Mouse (Mus musculus) stomach, embryonic 16.5 days (tissue): ENCODE measurements at regions not wholly inside any gene's neighbourhood (a gene's known extent, or its start where the extent isn't known, plus 50 kb on each side); places are given as distances from the start of the nearest gene placed in this dataset.
"Not testable (repeated sequence)": the region's sequence is repeated elsewhere in the genome, so short reads cannot be mapped to it uniquely, and the experiment has no call there.

Experiments used
- ATAC-seq: fragments of 200-750 bp; cut with Nextera tagmentation; 2 replicates; pipeline ENCODE4 v1.8.0; 2017; ENCODE audit warnings: moderate number of reproducible peaks, moderate TSS enrichment; ENCODE audit not compliant: insufficient read depth, low FRiP score
- H3K27ac ChIP-seq: fragments of 300-500 bp; sonication (generic); 2 replicates; pipeline ENCODE4 v1.5.1; 2014; ENCODE audit warnings: low read length
- H3K27me3 ChIP-seq: fragments of 300-500 bp; sonication (generic); 2 replicates; pipeline ENCODE4 v1.6.1; 2014; ENCODE audit warnings: low read length, control low read depth, mixed read lengths; ENCODE audit not compliant: control insufficient read depth, insufficient read depth
- H3K36me3 ChIP-seq: fragments of 300-500 bp; sonication (generic); 2 replicates; pipeline ENCODE4 v1.6.1; 2014; ENCODE audit warnings: low read length; ENCODE audit not compliant: control insufficient read depth, insufficient read depth
- H3K4me1 ChIP-seq: fragments of 300-500 bp; sonication (generic); 2 replicates; pipeline ENCODE4 v1.6.1; 2014; ENCODE audit warnings: low read length, control low read depth, mixed read lengths; ENCODE audit not compliant: control insufficient read depth, insufficient read depth
- H3K4me2 ChIP-seq: fragments of 300-500 bp; sonication (generic); 2 replicates; pipeline ENCODE4 v1.6.1; 2014; ENCODE audit warnings: low read depth, low read length, mixed read lengths
- H3K4me3 ChIP-seq: fragments of 300-500 bp; sonication (generic); replicated peaks from 2 replicates; pipeline ENCODE4 v1.5.1; 2014; ENCODE audit warnings: mild to moderate bottlenecking, low read length
- H3K9ac ChIP-seq: fragments of 300-500 bp; sonication (generic); 2 replicates; pipeline ENCODE4 v1.6.1; 2014; ENCODE audit warnings: low read length
- H3K9me3 ChIP-seq: fragments of 300-500 bp; sonication (generic); replicated peaks from 2 replicates; pipeline ENCODE4 v1.6.1; 2016; ENCODE audit warnings: low read length, control low read depth; ENCODE audit not compliant: control insufficient read depth
- WGBS: fragments of 180-500 bp; shearing (Covaris S2); extraction: QIAGEN DNeasy Blood & Tissue Kit; methylation state at CpG from one replicate; pipeline ENCODE4 v1.1.7; 2014; 5-methylcytosine and 5-hydroxymethylcytosine counted together

DNA sequence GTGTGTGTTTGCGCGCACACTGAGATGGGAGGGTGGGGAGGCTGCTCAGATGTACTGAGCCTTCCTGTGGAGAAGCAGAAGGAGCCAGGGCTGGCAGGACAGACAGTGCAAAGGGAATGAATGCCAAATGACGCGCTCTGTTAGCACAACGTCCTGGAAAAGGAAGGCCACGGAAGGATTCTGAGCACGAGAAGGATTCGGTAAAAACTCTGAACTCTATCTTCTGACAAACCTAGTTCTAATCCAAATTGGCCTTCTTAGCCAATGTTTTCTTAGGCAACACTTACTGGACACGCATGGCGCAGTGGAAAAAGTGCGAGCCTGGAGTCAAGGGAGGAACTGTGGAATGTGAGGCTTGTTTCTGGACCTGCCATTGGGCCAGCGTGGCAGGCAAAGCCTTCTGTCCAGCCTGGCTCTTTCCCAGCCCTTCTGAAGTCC, 503.0 kb downstream of the Gja1 start:
- no peak for ATAC-seq
- Histone ChIP-seq H3K4me2 (no peak overlapping the region), H3K4me1 (no peaks in the 10 kb centered on the region), H3K4me3 (no peak overlapping the region), H3K9me3 (no peaks in the 10 kb centered on the region), H3K9ac (no peak overlapping the region), H3K27me3 (no peaks in the 10 kb centered on the region), H3K27ac (no peak overlapping the region), H3K36me3 (no peaks in the 10 kb centered on the region)
- WGBS: 87% methylated on average over 12 of the region's 12 CpGs

- 58% methylated on average over 4 of the region's 4 CpGs for WGBS
- no peak overlapping the region for H3K27ac ChIP-seq
Observed at GRCm38 (mm10) chr10:56884456-56885410, 507.6 kb downstream of the Gja1 start.

DNA sequence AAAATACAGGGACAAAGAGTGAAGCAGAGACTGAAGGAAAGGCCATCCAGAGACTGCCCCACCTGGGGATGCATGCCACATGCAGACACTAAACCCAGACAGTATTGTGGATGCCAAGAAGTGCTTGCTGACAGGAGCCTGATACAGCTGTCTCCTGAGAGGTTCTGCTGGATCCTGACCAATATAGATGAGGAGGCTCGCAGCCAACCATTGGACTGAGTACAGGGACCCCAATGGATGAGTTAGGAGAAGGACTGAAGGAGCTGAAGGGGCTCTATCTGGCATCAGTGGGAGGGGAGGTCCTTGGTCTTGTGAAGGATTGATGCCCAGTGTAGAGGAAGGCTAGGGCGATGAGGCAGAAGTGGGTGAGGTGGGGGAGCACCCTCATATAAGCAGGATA, 514.4 kb downstream of the Gja1 start:
- 95% methylated on average over 2 of the region's 2 CpGs for WGBS
- not testable (repeated sequence) for H3K9me3 ChIP-seq, ATAC-seq, H3K4me1 ChIP-seq, H3K4me2 ChIP-seq, H3K9ac ChIP-seq, H3K27me3 ChIP-seq, H3K36me3 ChIP-seq, H3K4me3 ChIP-seq, H3K27ac ChIP-seq

More at GRCm38 (mm10) chr10:56884456-56885410, 507.6 kb downstream of the Gja1 start:
- H3K4me1 ChIP-seq: no peaks in the 10 kb centered on the region
- no peaks in the 10 kb centered on the region for H3K27me3 ChIP-seq
- H3K9me3 ChIP-seq: no peaks in the 10 kb centered on the region
- no peak overlapping the region for H3K9ac ChIP-seq
- H3K4me2 ChIP-seq: no peak overlapping the region
- H3K4me3 ChIP-seq: no peak overlapping the region
- H3K36me3 ChIP-seq: no peaks in the 10 kb centered on the region
- ATAC-seq: no peak

- WGBS: 76% methylated on average over 10 of the region's 10 CpGs
- H3K36me3 ChIP-seq: no peaks in the 10 kb centered on the region
- H3K4me2 ChIP-seq: no peak overlapping the region
- H3K27ac ChIP-seq: no peak overlapping the region
- no peaks in the 10 kb centered on the region for H3K27me3 ChIP-seq
- no peak overlapping the region for H3K9ac ChIP-seq
- H3K4me3 ChIP-seq: no peak overlapping the region
- H3K4me1 ChIP-seq: no peaks in the 10 kb centered on the region
- no peak for ATAC-seq
- no peaks in the 10 kb centered on the region for H3K9me3 ChIP-seq
Observed at GRCm38 (mm10) chr10:56892666-56893209, 515.6 kb downstream of the Gja1 start.

DNA sequence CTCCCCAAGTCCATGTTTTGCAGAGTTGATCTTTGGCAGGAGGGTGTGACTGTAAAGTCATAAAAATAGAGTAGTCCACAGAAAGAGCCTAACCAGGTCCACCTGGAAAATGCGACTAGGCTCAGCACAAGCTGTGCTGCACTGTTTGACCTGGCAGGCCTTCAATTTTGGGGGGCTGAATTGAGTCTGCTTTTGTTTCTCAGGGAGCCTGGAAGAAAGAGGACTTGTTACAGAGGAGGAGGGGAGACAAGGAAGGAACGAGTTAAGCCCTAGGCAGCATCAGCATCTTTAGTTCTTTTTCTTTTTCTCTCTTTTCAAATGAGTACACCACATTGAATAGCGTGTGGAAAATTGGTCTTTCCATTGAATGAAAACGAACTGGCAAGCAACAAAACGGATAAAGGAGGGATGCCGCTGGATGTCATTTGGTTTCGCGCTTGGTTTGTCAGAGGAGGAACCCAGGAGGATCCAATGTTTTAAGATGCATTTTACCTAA, 516.1 kb downstream of the Gja1 start:
- Histone ChIP-seq H3K27ac (no peak overlapping the region), H3K9me3 (no peaks in the 10 kb centered on the region), H3K27me3 (no peaks in the 10 kb centered on the region), H3K4me2 (no peak overlapping the region), H3K4me1 (no peaks in the 10 kb centered on the region), H3K36me3 (no peaks in the 10 kb centered on the region), H3K4me3 (no peak overlapping the region), H3K9ac (no peak overlapping the region)
- 76% methylated on average over 8 of the region's 8 CpGs for WGBS
- ATAC-seq: no peak

GRCm38 (mm10) chr10:56899640-56900274, 522.6 kb downstream of the Gja1 start:
- ATAC-seq: no peak

DNA sequence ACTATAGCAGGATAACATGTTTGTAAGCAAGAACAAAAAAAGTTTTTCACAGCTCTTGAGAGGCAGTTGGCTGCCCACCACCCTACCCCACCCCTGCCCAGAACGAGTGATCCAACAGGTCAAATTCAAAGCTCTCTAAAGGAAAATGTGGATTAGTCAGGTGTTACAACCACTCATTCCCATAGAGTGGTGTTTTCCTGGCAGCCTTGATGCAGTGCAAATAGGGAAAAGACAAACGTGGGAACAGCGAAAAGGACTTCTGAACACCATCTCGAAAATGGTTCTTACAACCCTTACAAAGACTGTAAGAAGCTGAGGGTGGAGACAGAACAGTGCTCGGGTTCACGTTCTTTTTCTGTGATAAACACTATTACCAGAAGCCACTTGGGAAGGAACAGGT, 523.8 kb downstream of the Gja1 start:
- Histone ChIP-seq H3K9me3 (no peaks in the 10 kb centered on the region), H3K36me3 (no peaks in the 10 kb centered on the region), H3K4me3 (no peak overlapping the region), H3K4me1 (no peaks in the 10 kb centered on the region), H3K27me3 (no peaks in the 10 kb centered on the region), H3K9ac (no peak overlapping the region), H3K27ac (no peak overlapping the region), H3K4me2 (no peak overlapping the region)
- 80% methylated on average over 6 of the region's 6 CpGs for WGBS
- no peak for ATAC-seq

More at GRCm38 (mm10) chr10:56899640-56900274, 522.6 kb downstream of the Gja1 start:
- no peaks in the 10 kb centered on the region for H3K27me3 ChIP-seq
- H3K9me3 ChIP-seq: no peaks in the 10 kb centered on the region
- no peak overlapping the region for H3K27ac ChIP-seq
- WGBS: 82% methylated on average over 5 of the region's 5 CpGs
- H3K4me1 ChIP-seq: no peaks in the 10 kb centered on the region
- H3K4me3 ChIP-seq: no peak overlapping the region
- H3K9ac ChIP-seq: no peak overlapping the region
- no peak overlapping the region for H3K4me2 ChIP-seq
- no peaks in the 10 kb centered on the region for H3K36me3 ChIP-seq

DNA sequence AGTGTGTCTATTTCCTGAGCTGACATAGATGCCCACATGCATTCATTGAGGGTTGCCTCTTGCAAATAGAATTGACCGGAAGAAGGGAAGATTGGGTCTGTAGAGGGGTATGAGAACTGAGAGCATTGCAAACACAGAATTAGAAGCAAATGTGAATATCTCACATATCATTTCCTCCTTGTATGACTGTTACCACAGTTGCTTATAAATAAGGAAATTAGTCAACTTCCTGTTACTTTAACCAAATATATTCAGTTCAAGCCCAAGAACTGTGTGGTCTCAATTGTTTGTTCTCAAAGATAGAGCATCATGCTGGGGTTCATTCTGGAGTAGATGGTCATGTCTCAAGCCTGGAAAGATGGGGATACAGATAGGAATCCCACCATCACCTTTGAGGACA, 535.6 kb downstream of the Gja1 start:
- Histone ChIP-seq H3K36me3 (no peaks in the 10 kb centered on the region), H3K4me3 (no peak overlapping the region), H3K4me2 (no peak overlapping the region), H3K9me3 (no peaks in the 10 kb centered on the region), H3K27me3 (no peaks in the 10 kb centered on the region), H3K27ac (no peak overlapping the region), H3K9ac (no peak overlapping the region), H3K4me1 (no peaks in the 10 kb centered on the region)
- WGBS: 86% methylated on average over 1 of the region's 1 CpGs
- no peak for ATAC-seq

- no peak for ATAC-seq
Observed at GRCm38 (mm10) chr10:56914103-56914502, 537.0 kb downstream of the Gja1 start.

More at GRCm38 (mm10) chr10:56914103-56914502, 537.0 kb downstream of the Gja1 start:
- Histone ChIP-seq H3K36me3 (no peaks in the 10 kb centered on the region), H3K9me3 (no peaks in the 10 kb centered on the region), H3K4me2 (no peak overlapping the region), H3K27me3 (no peaks in the 10 kb centered on the region), H3K27ac (no peak overlapping the region), H3K9ac (no peak overlapping the region), H3K4me1 (no peaks in the 10 kb centered on the region), H3K4me3 (no peak overlapping the region)
- WGBS: 78% methylated on average over 5 of the region's 5 CpGs
